Mouse (Mus musculus): Measurements from ENCODE around the gene Ryk.

Gene Ryk

GRCm38 (mm10) chr9:102834742-102835591, at the start of gene Ryk:
TSS of gene Ryk (plus strand) at chr9:102834917.
- in situ Hi-C loops (cut with MboI, MseI) = no loop called here

GRCm38 (mm10) chr9:102789491-102789890, 45.2 kb upstream of the Ryk start:
- in situ Hi-C loops (cut with MboI, MseI) = loop anchor here (10.0 kb wide), 1 partner anchor 255 kb away; no protein-coding TSS in a partner anchor

GRCm38 (mm10) chr9:102791845-102792244, 42.9 kb upstream of the Ryk start:
- in situ Hi-C loops (cut with MboI, MseI) = no loop called here

- in situ Hi-C loops (cut with MboI, MseI) = no loop called here
Measured at GRCm38 (mm10) chr9:102792836-102793235, 41.9 kb upstream of the Ryk start.

- in situ Hi-C loops (cut with MboI, MseI) = no loop called here
Measured at GRCm38 (mm10) chr9:102793286-102793809, 41.4 kb upstream of the Ryk start.

GRCm38 (mm10) chr9:102798406-102798805, 36.3 kb upstream of the Ryk start:
- in situ Hi-C loops (cut with MboI, MseI) = loop anchor here (5.0 kb wide), 1 partner anchor 89 kb away; no protein-coding TSS in a partner anchor

- in situ Hi-C loops (cut with MboI, MseI) = no loop called here
Measured at GRCm38 (mm10) chr9:102806056-102806573, 28.6 kb upstream of the Ryk start.

- in situ Hi-C loops (cut with MboI, MseI) = no loop called here
Measured at GRCm38 (mm10) chr9:102811192-102811591, 23.5 kb upstream of the Ryk start.

GRCm38 (mm10) chr9:102818228-102818627, 16.5 kb upstream of the Ryk start:
- in situ Hi-C loops (cut with MboI, MseI) = no loop called here

- in situ Hi-C loops (cut with MboI, MseI) = no loop called here
Measured at GRCm38 (mm10) chr9:102828604-102829003, 6.1 kb upstream of the Ryk start.

- in situ Hi-C loops (cut with MboI, MseI) = no loop called here
Measured at GRCm38 (mm10) chr9:102831541-102831940, 3.2 kb upstream of the Ryk start.

- in situ Hi-C loops (cut with MboI, MseI) = no loop called here
Measured at GRCm38 (mm10) chr9:102834414-102834741, 339 bp upstream of the Ryk start.

GRCm38 (mm10) chr9:102836279-102836678, 1.6 kb downstream of the Ryk start:
- in situ Hi-C loops (cut with MboI, MseI) = no loop called here

- in situ Hi-C loops (cut with MboI, MseI) = no loop called here
Measured at GRCm38 (mm10) chr9:102840792-102841778, 6.4 kb downstream of the Ryk start.

GRCm38 (mm10) chr9:102841832-102842231, 7.1 kb downstream of the Ryk start:
- in situ Hi-C loops (cut with MboI, MseI) = no loop called here

- in situ Hi-C loops (cut with MboI, MseI) = no loop called here
Measured at GRCm38 (mm10) chr9:102842498-102842897, 7.8 kb downstream of the Ryk start.

GRCm38 (mm10) chr9:102843577-102843976, 8.9 kb downstream of the Ryk start:
- in situ Hi-C loops (cut with MboI, MseI) = no loop called here

- in situ Hi-C loops (cut with MboI, MseI) = no loop called here
Measured at GRCm38 (mm10) chr9:102845851-102846250, 11.1 kb downstream of the Ryk start.

GRCm38 (mm10) chr9:102846348-102846747, 11.6 kb downstream of the Ryk start:
- in situ Hi-C loops (cut with MboI, MseI) = no loop called here

GRCm38 (mm10) chr9:102852076-102853022, 17.6 kb downstream of the Ryk start:
- in situ Hi-C loops (cut with MboI, MseI) = no loop called here

GRCm38 (mm10) chr9:102857856-102858255, 23.1 kb downstream of the Ryk start:
- in situ Hi-C loops (cut with MboI, MseI) = no loop called here

Data from regulatory T cell (primary cell).